Mouse (Mus musculus): ENCODE data around the gene Dgke.

DNA sequence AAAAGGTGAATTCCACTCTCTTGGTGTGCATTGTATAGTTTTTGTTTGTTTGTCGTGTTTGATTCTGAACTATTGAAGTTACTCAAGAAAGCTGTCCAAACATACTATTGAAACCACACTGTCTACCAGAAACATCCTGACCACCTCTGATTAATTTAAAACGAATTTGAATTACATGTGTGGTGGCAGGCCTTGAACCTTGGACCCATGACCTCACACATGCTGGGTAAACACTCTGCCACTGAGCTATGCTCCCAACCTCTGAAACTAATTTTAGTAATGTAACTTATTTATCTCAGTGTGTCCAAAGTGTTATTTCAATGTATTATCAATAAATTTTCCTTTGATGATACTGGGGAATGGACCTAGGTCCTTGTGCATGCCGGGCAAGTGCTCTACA is 59.1 kb downstream of the Dgke start:
- TF ChIP-seq POLR2A (IDR thresholded peaks at IDR 0.05; ENCODE audit: borderline replicate concordance, extremely low read depth, low read depth, low read length) (no peak), CTCF (IDR thresholded peaks at IDR 0.05; ENCODE audit: insufficient read depth, low read length) (no peak)
